Mouse (Mus musculus) midbrain, embryonic 11.5 days (tissue): ENCODE measurements around the gene Gls. TPM values are rescaled to one million over a fixed set of nuclear protein-coding genes. Genes with fewer than 3 reads are reported as not detected.
A peak's percentile ranks its signal among the peaks of the same experiment; 100 is the strongest.

Experiments
- ATAC-seq: fragments of 200-750 bp; cut with Nextera tagmentation; 2 replicates; pipeline ENCODE4 v1.8.0; 2017; ENCODE audit warnings: moderate TSS enrichment, moderate library complexity; ENCODE audit not compliant: low FRiP score
- DNase-seq: peaks from one replicate; pipeline ENCODE4 v3.0.0; 2015; ENCODE audit warnings: low spot score; ENCODE audit errors: missing footprints
- H3K27ac ChIP-seq: fragments of 300-500 bp; sonication (generic); 2 replicates; pipeline ENCODE4 v1.5.1; 2014; ENCODE audit warnings: low read depth, low read length
- H3K27me3 ChIP-seq: fragments of 300-500 bp; sonication (generic); 2 replicates; pipeline ENCODE4 v1.6.1; 2014; ENCODE audit warnings: mild to moderate bottlenecking, low read length, moderate library complexity, mixed read lengths; ENCODE audit not compliant: control insufficient read depth, insufficient read depth
- H3K36me3 ChIP-seq: fragments of 300-500 bp; sonication (generic); 2 replicates; pipeline ENCODE4 v1.6.1; 2014; ENCODE audit warnings: mild to moderate bottlenecking, low read length, moderate library complexity, mixed read lengths; ENCODE audit not compliant: control insufficient read depth, insufficient read depth
- H3K4me1 ChIP-seq: fragments of 300-500 bp; sonication (generic); 2 replicates; pipeline ENCODE4 v1.6.1; 2014; ENCODE audit warnings: low read length; ENCODE audit not compliant: control insufficient read depth, insufficient read depth
- H3K4me2 ChIP-seq: fragments of 300-500 bp; sonication (generic); 2 replicates; pipeline ENCODE4 v1.6.1; 2014; ENCODE audit warnings: mild to moderate bottlenecking, moderate library complexity
- H3K4me3 ChIP-seq: fragments of 300-500 bp; sonication (generic); 2 replicates; pipeline ENCODE4 v1.5.1; 2014; ENCODE audit warnings: low read depth, low read length
- H3K9ac ChIP-seq: fragments of 300-500 bp; sonication (generic); 2 replicates; pipeline ENCODE4 v1.6.1; 2014; ENCODE audit warnings: low read length
- H3K9me3 ChIP-seq: fragments of 300-500 bp; sonication (generic); 2 replicates; pipeline ENCODE4 v1.6.1; 2016; ENCODE audit warnings: low read length; ENCODE audit not compliant: control insufficient read depth
- WGBS: fragments of 180-500 bp; shearing (Covaris S2); extraction: QIAGEN DNeasy Blood & Tissue Kit; methylation state at CpG from one replicate; pipeline ENCODE4 v1.1.7; 2014; 5-methylcytosine and 5-hydroxymethylcytosine counted together
- polyA plus RNA-seq: library from polyadenylated mRNA; unstranded; fragments of >200 nt; fragmentation: Nextera tagmentation; extraction: Ambion mirVana; gene quantifications from 2 replicates; pipeline ENCODE4 v1.2.1, GENCODE M21; 2014

Gls gene
- polyA plus RNA-seq, 1 experiment from 2014 or later, result 28.8 TPM

DNA sequence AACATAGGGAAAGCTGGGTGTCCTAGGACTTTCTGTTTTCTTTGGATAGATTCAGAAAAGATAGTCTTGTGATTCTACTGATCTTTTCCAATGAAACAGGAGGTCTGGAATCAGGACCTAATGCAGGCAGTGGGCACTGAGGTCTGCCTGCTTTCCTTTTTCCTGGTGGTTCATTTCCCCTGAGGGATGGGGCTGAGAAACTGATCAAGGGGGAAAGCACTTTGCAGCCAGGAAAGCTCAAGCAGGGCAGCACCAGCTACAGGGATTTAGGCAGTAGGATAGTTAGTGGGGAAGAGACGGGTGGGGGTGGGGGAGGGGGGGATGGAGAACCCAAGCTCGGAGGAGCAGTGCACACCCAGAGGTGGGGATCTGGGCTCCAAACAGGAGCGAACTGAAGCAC is 80.1 kb downstream of the Gls start:
- H3K4me2 ChIP-seq, result no peak overlapping the region
- H3K36me3 ChIP-seq, result no peaks in the 10 kb centered on the region
- ATAC-seq, result no peak
- H3K27me3 ChIP-seq, result no peaks in the 10 kb centered on the region
- peaks cover 12% of the 10 kb centered on the region for H3K4me1 ChIP-seq
- 26% methylated on average over 3 of the region's 3 CpGs for WGBS
- no peak overlapping the region for H3K27ac ChIP-seq
- DNase-seq, result peak; percentile 79
- no peaks in the 10 kb centered on the region for H3K9me3 ChIP-seq
- no peak overlapping the region for H3K4me3 ChIP-seq
- no peak overlapping the region for H3K9ac ChIP-seq

DNA sequence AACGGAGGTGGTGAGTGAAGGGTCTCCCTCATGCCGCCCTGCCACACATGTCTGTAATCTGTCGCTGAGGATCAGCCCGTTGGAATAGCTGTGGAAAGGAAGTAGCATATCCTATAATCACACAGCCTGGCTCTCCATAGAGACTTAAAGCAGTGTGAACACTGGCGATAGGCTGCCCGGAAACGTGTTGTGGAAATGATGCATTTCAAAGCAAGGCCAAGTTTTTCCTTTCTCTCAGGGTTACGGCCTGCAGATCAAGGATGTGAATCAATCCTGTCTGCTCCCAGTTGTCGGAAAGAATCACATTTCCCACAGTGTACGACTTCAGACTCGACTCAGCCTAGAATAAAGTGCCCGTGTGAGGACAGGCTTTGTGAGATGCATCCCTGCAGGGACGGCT is 80.7 kb downstream of the Gls start:
- WGBS, result 68% methylated on average over 13 of the region's 13 CpGs
- Histone ChIP-seq H3K9ac (no peak overlapping the region), H3K4me1 (peaks cover 12% of the 10 kb centered on the region), H3K36me3 (no peaks in the 10 kb centered on the region), H3K4me2 (no peak overlapping the region), H3K4me3 (no peak overlapping the region), H3K27me3 (no peaks in the 10 kb centered on the region), H3K9me3 (no peaks in the 10 kb centered on the region), H3K27ac (no peak overlapping the region)
- ATAC-seq (no peak), DNase-seq (peak; percentile 77)

DNA sequence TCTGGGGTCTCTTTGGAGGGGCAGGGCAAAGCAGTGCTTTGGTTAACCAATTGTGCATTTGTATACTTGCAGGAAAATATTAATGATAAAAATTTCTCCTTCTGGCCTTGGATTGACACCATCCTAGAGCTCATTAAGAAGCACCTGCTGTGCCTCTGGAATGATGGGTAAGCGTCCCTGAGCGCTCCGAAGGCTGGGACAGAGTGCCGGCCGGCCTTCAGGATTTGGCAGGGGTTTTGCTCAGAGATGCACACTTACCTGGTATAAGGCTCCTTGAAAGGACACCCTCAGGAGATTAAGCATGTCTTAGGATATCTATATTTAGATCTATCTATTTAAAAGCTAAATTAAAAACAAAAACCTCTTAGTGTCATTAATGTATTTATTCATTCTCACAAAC is 81.9 kb downstream of the Gls start:
- Histone ChIP-seq H3K9ac (no peak overlapping the region), H3K4me2 (no peak overlapping the region), H3K27me3 (no peaks in the 10 kb centered on the region), H3K9me3 (no peaks in the 10 kb centered on the region), H3K36me3 (no peaks in the 10 kb centered on the region), H3K4me1 (peaks cover 15% of the 10 kb centered on the region), H3K27ac (no peak overlapping the region), H3K4me3 (no peak overlapping the region)
- DNase-seq (peak; percentile 61), ATAC-seq (no peak)
- 91% methylated on average over 5 of the region's 5 CpGs for WGBS

DNA sequence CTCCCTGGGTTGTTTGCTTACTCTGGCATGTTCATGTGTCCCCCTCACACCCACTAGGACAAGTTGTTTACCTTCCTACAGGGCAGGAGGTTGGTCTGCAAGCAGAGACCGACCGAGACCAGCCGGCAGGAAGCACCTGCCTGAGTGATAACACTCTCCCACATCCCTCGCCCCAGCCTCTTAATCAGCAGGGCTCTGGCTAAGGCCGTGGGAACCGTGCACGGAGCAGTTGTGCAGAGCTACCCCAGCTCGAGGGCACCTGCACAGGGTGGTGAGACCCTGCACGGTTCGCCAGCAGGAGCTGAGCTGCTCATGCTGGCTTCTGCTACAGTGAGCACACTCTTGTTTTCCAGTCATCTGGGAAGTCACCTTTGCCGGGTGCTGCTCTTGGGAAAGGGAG is 82.4 kb downstream of the Gls start:
- DNase-seq (peak; percentile 80), ATAC-seq (no peak)
- Histone ChIP-seq H3K27ac (no peak overlapping the region), H3K36me3 (no peaks in the 10 kb centered on the region), H3K9me3 (no peaks in the 10 kb centered on the region), H3K4me2 (no peak overlapping the region), H3K9ac (no peak overlapping the region), H3K27me3 (no peaks in the 10 kb centered on the region), H3K4me1 (peaks cover 15% of the 10 kb centered on the region), H3K4me3 (no peak overlapping the region)
- 57% methylated on average over 11 of the region's 11 CpGs for WGBS

DNA sequence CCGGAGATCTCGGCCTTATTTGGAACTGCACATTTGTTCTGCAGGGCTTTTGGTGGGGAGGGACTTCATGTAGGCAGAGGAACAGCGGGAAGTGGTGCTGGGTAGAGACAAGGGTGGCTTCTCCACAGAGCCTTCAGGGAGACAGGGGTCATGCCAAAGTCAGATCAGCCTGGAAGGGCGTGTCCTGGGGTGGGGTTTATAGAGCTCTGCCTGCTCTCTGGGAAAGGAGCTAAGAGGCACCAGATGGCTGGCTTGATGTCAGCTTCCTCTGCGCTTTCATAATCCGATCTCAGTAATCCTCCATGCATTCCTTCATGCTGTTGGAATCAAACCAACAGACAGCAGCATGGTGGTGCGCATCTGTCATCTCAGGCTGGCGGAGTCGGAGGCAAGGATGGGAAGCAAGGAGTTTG is 83.1 kb downstream of the Gls start:
- peak; percentile 87 for DNase-seq
- Histone ChIP-seq H3K27ac (no peak overlapping the region; the same call in 1 of the 2 replicates), H3K4me3 (no peak overlapping the region), H3K4me2 (no peak overlapping the region), H3K9me3 (no peaks in the 10 kb centered on the region), H3K9ac (no peak overlapping the region), H3K4me1 (peaks cover 15% of the 10 kb centered on the region), H3K27me3 (no peaks in the 10 kb centered on the region), H3K36me3 (no peaks in the 10 kb centered on the region)
- 40% methylated on average over 9 of the region's 9 CpGs for WGBS
- peak; percentile 68 for ATAC-seq

DNA sequence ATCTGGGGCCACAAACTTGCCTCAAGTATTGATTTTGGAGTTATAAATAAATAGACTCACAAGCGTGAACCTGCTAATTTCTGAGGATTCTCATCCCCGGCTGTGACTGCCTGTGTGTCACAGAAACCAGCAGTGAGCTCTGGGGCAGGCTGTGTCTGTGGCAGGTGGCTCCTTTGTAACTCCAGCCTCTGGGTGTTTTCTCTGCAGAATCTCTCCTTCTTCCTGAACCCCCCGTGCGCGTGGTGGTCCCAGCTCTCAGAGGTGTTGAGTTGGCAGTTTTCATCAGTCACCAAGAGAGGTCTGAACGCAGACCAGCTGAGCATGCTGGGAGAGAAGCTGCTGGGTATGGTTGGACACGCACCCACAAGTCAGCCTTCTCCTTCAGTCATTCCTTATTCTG is 84.3 kb downstream of the Gls start:
- Histone ChIP-seq H3K9me3 (no peaks in the 10 kb centered on the region), H3K9ac (no peak overlapping the region), H3K27me3 (no peaks in the 10 kb centered on the region), H3K4me2 (no peak overlapping the region), H3K4me1 (peaks cover 15% of the 10 kb centered on the region), H3K36me3 (no peaks in the 10 kb centered on the region), H3K27ac (no peak overlapping the region), H3K4me3 (no peak overlapping the region)
- ATAC-seq (no peak), DNase-seq (peak; percentile 83)
- WGBS, result 76% methylated on average over 7 of the region's 7 CpGs

DNA sequence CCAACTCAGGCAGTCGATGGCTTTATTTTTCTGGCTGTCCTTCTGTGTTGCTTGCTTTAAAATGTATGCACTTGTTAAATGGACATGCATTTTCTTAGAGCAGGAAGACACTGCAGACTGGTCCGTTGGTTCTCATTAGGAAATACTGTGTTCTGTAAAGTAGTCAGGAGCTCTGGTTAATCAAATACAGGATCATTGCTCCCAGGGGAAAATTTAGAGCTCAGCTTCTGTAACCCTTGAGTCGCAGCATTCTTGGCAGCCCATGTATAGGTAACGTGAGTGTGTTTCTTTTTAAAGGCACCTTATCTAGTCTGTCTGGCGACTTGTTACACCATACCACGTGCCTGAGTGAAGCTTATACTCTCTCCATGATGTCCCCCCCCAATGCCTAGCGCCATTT is 84.9 kb downstream of the Gls start:
- H3K4me2 ChIP-seq, result no peak overlapping the region
- ATAC-seq (no peak), DNase-seq (peak; percentile 44)
- 80% methylated on average over 7 of the region's 7 CpGs for WGBS
- H3K36me3 ChIP-seq, result no peaks in the 10 kb centered on the region
- H3K4me3 ChIP-seq, result no peak overlapping the region
- H3K9me3 ChIP-seq, result no peaks in the 10 kb centered on the region
- H3K27ac ChIP-seq, result no peak overlapping the region
- H3K4me1 ChIP-seq, result peaks cover 15% of the 10 kb centered on the region
- no peak overlapping the region for H3K9ac ChIP-seq
- no peaks in the 10 kb centered on the region for H3K27me3 ChIP-seq

DNA sequence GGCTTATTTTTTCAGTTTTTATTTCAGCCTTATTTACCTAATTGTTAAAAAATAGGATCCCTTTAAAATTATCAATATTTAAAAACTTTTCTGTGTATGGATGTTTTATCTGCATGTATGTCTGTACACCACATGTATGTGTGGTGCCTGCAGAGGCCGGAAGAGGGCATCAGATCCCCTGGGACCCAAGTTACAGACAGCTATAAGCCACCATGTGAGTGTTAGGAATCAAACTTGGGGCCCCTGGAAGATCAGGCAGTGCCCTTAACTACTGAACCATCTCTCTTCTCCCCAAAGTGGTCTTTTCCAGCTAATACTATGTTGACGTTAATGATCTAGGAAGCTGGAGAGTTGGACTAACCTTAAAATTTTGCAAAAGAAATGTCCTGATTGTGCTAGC is 85.6 kb downstream of the Gls start:
- no peaks in the 10 kb centered on the region for H3K27me3 ChIP-seq

DNA sequence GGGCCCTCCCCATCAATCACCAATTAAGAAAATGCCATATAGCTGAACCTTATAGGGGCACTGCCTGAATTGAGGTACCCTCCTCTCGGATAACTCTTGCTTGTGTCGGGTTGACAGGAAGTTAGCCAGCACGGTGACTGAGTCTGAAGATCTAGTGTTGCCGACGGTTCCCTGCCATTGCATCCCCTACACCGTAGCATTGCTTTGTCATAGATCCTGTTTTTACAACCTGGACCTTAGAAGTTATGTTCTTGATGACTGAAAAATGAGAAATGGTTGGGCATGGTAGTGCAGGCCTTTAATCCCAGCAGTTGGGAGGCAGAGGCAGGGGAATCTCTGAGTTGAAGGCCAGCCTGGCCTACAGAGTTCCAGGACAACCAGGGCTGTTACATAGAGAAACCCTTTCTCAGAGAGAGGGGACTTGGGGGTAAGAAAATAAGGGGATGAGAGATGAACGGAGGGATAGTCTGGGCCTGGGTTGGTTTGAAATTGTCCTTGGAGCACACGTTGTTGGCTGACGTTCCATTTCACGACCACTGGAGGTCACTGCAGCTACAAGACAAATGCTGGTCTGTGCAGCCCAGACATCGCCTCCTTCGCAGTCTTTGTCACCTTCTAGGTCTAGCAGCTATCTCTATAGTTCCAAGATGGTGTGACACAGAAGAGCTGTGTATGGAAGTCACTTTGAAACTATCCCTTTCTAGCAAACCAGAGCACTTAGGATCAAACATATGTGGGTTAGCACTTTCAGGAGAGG is 86.6 kb downstream of the Gls start:
- H3K9me3 ChIP-seq, result no peaks in the 10 kb centered on the region
- H3K27ac ChIP-seq, result no peak overlapping the region
- WGBS, result 55% methylated on average over 12 of the region's 12 CpGs

More for the DNA sequence above, 85.6 kb downstream of the Gls start:
- Histone ChIP-seq H3K4me3 (no peak overlapping the region), H3K4me1 (peaks cover 15% of the 10 kb centered on the region), H3K9me3 (no peaks in the 10 kb centered on the region), H3K9ac (no peak overlapping the region), H3K27ac (no peak overlapping the region), H3K36me3 (no peaks in the 10 kb centered on the region), H3K4me2 (no peak overlapping the region)
- ATAC-seq (no peak), DNase-seq (no peak)
- WGBS, result 87% methylated on average over 2 of the region's 2 CpGs

More for the DNA sequence above, 86.6 kb downstream of the Gls start:
- ATAC-seq (peak; percentile 75), DNase-seq (peak; percentile 89)
- H3K4me3 ChIP-seq, result no peak overlapping the region
- H3K9ac ChIP-seq, result no peak overlapping the region
- H3K4me2 ChIP-seq, result no peak overlapping the region
- H3K4me1 ChIP-seq, result peaks cover 15% of the 10 kb centered on the region
- no peaks in the 10 kb centered on the region for H3K27me3 ChIP-seq
- H3K36me3 ChIP-seq, result no peaks in the 10 kb centered on the region
